Mouse (Mus musculus) midbrain, embryonic 15.5 days (tissue): ENCODE results near the gene Tigar. TPM values are rescaled to one million over a fixed set of nuclear protein-coding genes. Genes with fewer than 3 reads are reported as not detected.

Experiments
- ATAC-seq: fragments of 200-750 bp; cut with Nextera tagmentation; replicated peaks from 2 replicates; pipeline ENCODE4 v1.8.0; 2017; ENCODE audit warnings: moderate TSS enrichment
- H3K27ac ChIP-seq: fragments of 300-500 bp; sonication (generic); 2 replicates; pipeline ENCODE4 v1.5.1; 2015; ENCODE audit warnings: mild to moderate bottlenecking, inconsistent platforms
- H3K27me3 ChIP-seq: fragments of 300-500 bp; sonication (generic); replicated peaks from 2 replicates; pipeline ENCODE4 v1.6.1; 2015; ENCODE audit warnings: inconsistent platforms
- H3K36me3 ChIP-seq: fragments of 300-500 bp; sonication (generic); replicated peaks from 2 replicates; pipeline ENCODE4 v1.6.1; 2015; ENCODE audit warnings: inconsistent platforms
- H3K4me1 ChIP-seq: fragments of 300-500 bp; sonication (generic); 2 replicates; pipeline ENCODE4 v1.6.1; 2015; ENCODE audit warnings: inconsistent platforms
- H3K4me2 ChIP-seq: fragments of 300-500 bp; sonication (generic); 2 replicates; pipeline ENCODE4 v1.6.1; 2015; ENCODE audit warnings: inconsistent platforms, mild to moderate bottlenecking, moderate library complexity
- H3K4me3 ChIP-seq: fragments of 300-500 bp; sonication (generic); 2 replicates; pipeline ENCODE4 v1.5.1; 2015; ENCODE audit warnings: mild to moderate bottlenecking, inconsistent platforms
- H3K9ac ChIP-seq: fragments of 300-500 bp; sonication (generic); 2 replicates; pipeline ENCODE4 v1.6.1; 2015; ENCODE audit warnings: mild to moderate bottlenecking, inconsistent platforms
- H3K9me3 ChIP-seq: fragments of 300-500 bp; sonication (generic); 2 replicates; pipeline ENCODE4 v1.6.1; 2016; ENCODE audit warnings: inconsistent platforms
- WGBS: fragments of 180-500 bp; shearing (Covaris S2); methylation state at CpG from one replicate; pipeline ENCODE4 v1.1.7; 2015; ENCODE audit warnings: mixed read lengths; 5-methylcytosine and 5-hydroxymethylcytosine counted together
- polyA plus RNA-seq: library from polyadenylated mRNA; unstranded; fragments of >200 nt; fragmentation: Nextera tagmentation; extraction: Ambion mirVana; gene quantifications from 2 replicates; pipeline ENCODE4 v1.2.1, GENCODE M21; 2015

The Tigar gene
- polyA plus RNA-seq, 1 experiment from 2014 or later = 7.1 TPM

GRCm38 (mm10) chr6:127056990-127057588, 52.3 kb downstream of the Tigar start:
- Histone ChIP-seq H3K4me2 (no peak overlapping the region), H3K4me3 (no peak overlapping the region), H3K4me1 (no peaks in the 10 kb centered on the region), H3K27me3 (no peaks in the 10 kb centered on the region), H3K36me3 (no peaks in the 10 kb centered on the region), H3K9me3 (no peaks in the 10 kb centered on the region), H3K27ac (no peak overlapping the region), H3K9ac (no peak overlapping the region)
- WGBS = 86% methylated on average over 12 of the region's 12 CpGs
- ATAC-seq = no peak

- Histone ChIP-seq H3K4me3 (no peak overlapping the region), H3K36me3 (no peaks in the 10 kb centered on the region), H3K9ac (no peak overlapping the region), H3K27ac (no peak overlapping the region), H3K4me2 (no peak overlapping the region), H3K4me1 (no peaks in the 10 kb centered on the region), H3K27me3 (no peaks in the 10 kb centered on the region), H3K9me3 (no peaks in the 10 kb centered on the region)
- 85% methylated on average over 4 of the region's 4 CpGs for WGBS
- ATAC-seq = no peak
These were observed 58.5 kb downstream of the Tigar start for GRCm38 (mm10) chr6:127050847-127051246.

- H3K4me3 ChIP-seq = no peak overlapping the region
- no peaks in the 10 kb centered on the region for H3K9me3 ChIP-seq
- no peaks in the 10 kb centered on the region for H3K36me3 ChIP-seq
- H3K27ac ChIP-seq = no peak overlapping the region
- no peaks in the 10 kb centered on the region for H3K27me3 ChIP-seq
- ATAC-seq = no peak
- WGBS = 59% methylated on average over 6 of the region's 6 CpGs
- no peaks in the 10 kb centered on the region for H3K4me1 ChIP-seq
- H3K9ac ChIP-seq = no peak overlapping the region
- no peak overlapping the region for H3K4me2 ChIP-seq
These were observed 64.4 kb downstream of the Tigar start for GRCm38 (mm10) chr6:127044909-127045308.

Other genes starting within 250 kb of the Tigar start
- not detected in 2 replicates for gene Dyrk4, start 187.7 kb downstream of the Tigar start, polyA plus RNA-seq
- 14.2 and 14.6 TPM in 2 replicates for gene Rad51ap1, start 170.0 kb downstream of the Tigar start, polyA plus RNA-seq
- 29.2 and 30.5 TPM in 2 replicates for gene D6Wsu163e, start 169.6 kb downstream of the Tigar start, polyA plus RNA-seq
- gene Fgf6, start 94.0 kb downstream of the Tigar start, polyA plus RNA-seq = not detected in 2 replicates
- gene Fgf23, start 36.7 kb downstream of the Tigar start, polyA plus RNA-seq = 0.27 and 0.33 TPM in 2 replicates
- gene Ccnd2, start 42.6 kb upstream of the Tigar start, polyA plus RNA-seq = 320 and 370 TPM in 2 replicates